Mouse (Mus musculus) embryonic facial prominence, embryonic 15.5 days (tissue): ENCODE data around the gene Nelfb. TPM values are rescaled to one million over a fixed set of nuclear protein-coding genes. Genes with fewer than 3 reads are reported as not detected.
"Not testable (repeated sequence)": the region's sequence is repeated elsewhere in the genome, so short reads cannot be mapped to it uniquely, and the experiment has no call there.

Experiments used
- ATAC-seq: fragments of 200-750 bp; cut with Nextera tagmentation; 2 replicates; pipeline ENCODE4 v1.8.0; 2017; ENCODE audit warnings: low read depth, moderate TSS enrichment; ENCODE audit not compliant: insufficient number of reproducible peaks, low FRiP score, low TSS enrichment
- H3K27ac ChIP-seq: fragments of 300-500 bp; sonication (generic); replicated peaks from 2 replicates; pipeline ENCODE4 v1.5.1; 2015; ENCODE audit warnings: mild to moderate bottlenecking, inconsistent platforms
- H3K27me3 ChIP-seq: fragments of 300-500 bp; sonication (generic); 2 replicates; pipeline ENCODE4 v1.6.1; 2015; ENCODE audit warnings: inconsistent platforms
- H3K36me3 ChIP-seq: fragments of 300-500 bp; sonication (generic); 2 replicates; pipeline ENCODE4 v1.6.1; 2015; ENCODE audit warnings: mild to moderate bottlenecking, inconsistent platforms
- H3K4me1 ChIP-seq: fragments of 300-500 bp; sonication (generic); 2 replicates; pipeline ENCODE4 v1.6.1; 2015; ENCODE audit warnings: inconsistent platforms
- H3K4me2 ChIP-seq: fragments of 300-500 bp; sonication (generic); replicated peaks from 2 replicates; pipeline ENCODE4 v1.6.1; 2015; ENCODE audit warnings: mild to moderate bottlenecking, inconsistent platforms
- H3K4me3 ChIP-seq: fragments of 300-500 bp; sonication (generic); replicated peaks from 2 replicates; pipeline ENCODE4 v1.5.1; 2015; ENCODE audit warnings: mild to moderate bottlenecking, inconsistent platforms
- H3K9ac ChIP-seq: fragments of 300-500 bp; sonication (generic); 2 replicates; pipeline ENCODE4 v1.6.1; 2015; ENCODE audit warnings: inconsistent platforms
- H3K9me3 ChIP-seq: fragments of 300-500 bp; sonication (generic); replicated peaks from 2 replicates; pipeline ENCODE4 v1.6.1; 2016; ENCODE audit warnings: inconsistent platforms
- WGBS: fragments of 180-500 bp; shearing (Covaris S2); methylation state at CpG from one replicate; pipeline ENCODE4 v1.1.7; 2015; 5-methylcytosine and 5-hydroxymethylcytosine counted together
- polyA plus RNA-seq: library from polyadenylated mRNA; unstranded; fragments of >200 nt; fragmentation: Nextera tagmentation; extraction: Ambion mirVana; gene quantifications from 2 replicates; pipeline ENCODE4 v1.2.1, GENCODE M21; 2015

Gene Nelfb
- polyA plus RNA-seq, result 114 and 115 TPM in 2 replicates

DNA sequence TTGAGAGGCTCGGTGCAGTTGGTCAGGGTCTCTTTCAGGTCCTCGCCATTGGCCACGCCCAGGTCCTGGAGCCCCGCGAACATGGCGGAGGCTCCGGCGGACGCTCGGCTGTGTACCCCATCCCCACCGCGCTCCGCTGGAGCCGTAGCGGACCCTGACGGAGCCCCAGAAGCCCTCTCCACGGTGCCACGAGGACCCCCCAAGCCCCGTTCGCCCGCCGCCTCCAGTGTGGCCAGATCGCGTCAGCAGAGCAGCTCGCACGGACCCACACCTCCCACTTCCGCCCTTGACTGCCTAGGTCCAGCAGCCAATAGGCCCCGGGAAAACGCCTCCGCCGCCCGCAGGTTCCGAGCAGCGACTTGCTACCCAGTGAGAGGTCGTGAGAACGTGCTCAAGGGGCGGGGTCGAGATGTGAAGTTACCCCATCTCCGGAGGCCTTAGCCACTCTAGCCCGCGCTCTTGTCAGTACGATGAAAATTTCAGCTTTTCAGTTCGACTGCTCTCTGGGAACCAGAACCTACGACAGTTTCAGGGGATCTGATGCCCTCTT, at the start of gene Nelfb:
TSS of gene Nelfb (minus strand) at position 369 of the 550 bp plus-strand sequence.
- H3K27ac ChIP-seq, result peak within 1 kb of the TSS; percentile 93
- H3K4me2 ChIP-seq, result peak within 1 kb of the TSS; percentile 87
- H3K9me3 ChIP-seq, result no peaks in the 10 kb centered on the region
- ATAC-seq, result peak; percentile 92
- no peaks in the 10 kb centered on the region for H3K27me3 ChIP-seq
- peaks cover 21% of the 10 kb centered on the region for H3K4me1 ChIP-seq
- under 1% methylated on average over 44 of the region's 44 CpGs for WGBS
- H3K4me3 ChIP-seq, result peak within 1 kb of the TSS; percentile 93
- peaks cover 23% of the 10 kb centered on the region for H3K36me3 ChIP-seq
- H3K9ac ChIP-seq, result peak within 1 kb of the TSS; percentile 91

DNA sequence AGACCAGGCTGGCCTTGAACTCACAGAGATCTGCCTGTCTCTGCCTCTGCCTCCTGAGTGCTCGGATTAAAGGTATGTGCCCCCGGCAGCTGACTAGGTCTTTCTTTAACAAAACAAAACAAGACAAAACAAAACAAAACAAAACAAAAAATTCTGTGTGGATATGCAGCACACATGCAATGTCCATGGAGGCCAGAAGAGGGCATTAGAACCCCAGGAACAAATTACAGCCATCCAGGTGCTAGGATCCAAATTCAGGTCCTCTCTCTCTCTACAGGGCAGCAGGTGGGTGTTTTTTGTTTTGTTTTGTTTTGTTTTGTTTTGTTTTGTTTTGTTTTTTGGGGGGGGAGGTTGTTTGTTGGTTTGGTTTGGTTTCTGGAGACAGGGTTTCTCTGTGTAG, 47.6 kb upstream of the Nelfb start:
- Histone ChIP-seq H3K27ac (no peak overlapping the region), H3K4me1 (peaks cover 32% of the 10 kb centered on the region), H3K4me2 (no peak overlapping the region), H3K9me3 (no peaks in the 10 kb centered on the region), H3K27me3 (peaks cover 8% of the 10 kb centered on the region), H3K9ac (no peak overlapping the region), H3K4me3 (no peak overlapping the region), H3K36me3 (no peaks in the 10 kb centered on the region)
- WGBS, result 52% methylated on average over 2 of the region's 2 CpGs
- no peak for ATAC-seq

DNA sequence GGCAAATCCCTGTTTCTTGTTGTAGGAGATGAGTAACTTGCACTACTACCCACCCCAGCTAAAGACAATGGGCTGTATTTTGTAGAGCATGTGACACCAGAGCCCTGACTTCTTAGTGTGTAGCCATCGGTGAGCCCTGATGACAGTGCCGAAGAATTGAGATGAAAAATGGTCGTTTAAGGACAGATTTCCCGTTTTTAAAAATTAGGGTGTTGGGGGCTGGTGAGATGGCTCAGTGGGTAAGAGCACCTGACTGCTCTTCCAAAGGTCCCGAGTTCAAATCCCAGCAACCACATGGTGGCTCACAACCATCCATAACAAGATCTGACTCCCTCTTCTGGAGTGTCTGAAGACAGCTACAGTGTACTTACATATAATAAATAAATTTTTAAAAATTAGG, 46.0 kb upstream of the Nelfb start:
- 88% methylated on average over 5 of the region's 5 CpGs for WGBS
- H3K36me3 ChIP-seq, H3K27ac ChIP-seq, H3K4me3 ChIP-seq, H3K4me2 ChIP-seq, H3K27me3 ChIP-seq, H3K9me3 ChIP-seq, H3K9ac ChIP-seq, ATAC-seq: not testable (repeated sequence)
- peaks cover 21% of the 10 kb centered on the region for H3K4me1 ChIP-seq

DNA sequence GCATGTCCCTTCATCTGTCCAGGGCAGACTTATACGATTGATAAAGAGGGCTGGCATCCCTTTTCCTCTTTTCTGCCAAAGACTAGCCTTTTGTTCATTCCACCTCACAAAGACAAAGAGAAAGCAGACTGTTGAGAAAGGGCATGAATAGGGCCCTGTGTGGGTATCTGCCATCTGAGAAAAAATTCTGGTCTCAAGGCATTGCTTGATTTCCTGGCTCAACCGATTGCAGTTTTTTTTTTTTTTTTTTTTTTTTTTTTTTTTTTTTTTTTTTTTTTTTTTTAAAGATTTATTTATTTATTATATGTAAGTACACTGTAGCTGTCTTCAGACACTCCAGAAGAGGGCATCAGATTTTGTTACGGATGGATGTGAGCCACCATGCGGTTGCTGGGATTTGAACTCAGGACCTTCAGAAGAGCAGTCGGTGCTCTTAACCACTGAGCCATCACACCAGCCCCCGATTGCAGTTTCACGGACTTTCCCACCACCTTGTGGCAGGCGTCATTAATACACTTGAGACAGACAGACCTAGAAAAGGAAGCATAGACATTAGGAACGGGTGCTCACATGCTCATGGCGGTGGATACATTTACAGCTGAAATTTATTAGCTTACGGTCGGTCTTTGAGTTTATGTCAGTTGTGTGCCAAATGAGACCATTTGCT, 45.3 kb upstream of the Nelfb start:
- H3K9me3 ChIP-seq, H3K9ac ChIP-seq, H3K27me3 ChIP-seq, ATAC-seq, H3K27ac ChIP-seq: not testable (repeated sequence)
- Histone ChIP-seq H3K36me3 (peaks cover 11% of the 10 kb centered on the region), H3K4me2 (peak overlapping the region; percentile 92), H3K4me1 (peaks cover 17% of the 10 kb centered on the region), H3K4me3 (peak overlapping the region; percentile 99)
- WGBS, result 54% methylated on average over 12 of the region's 12 CpGs

DNA sequence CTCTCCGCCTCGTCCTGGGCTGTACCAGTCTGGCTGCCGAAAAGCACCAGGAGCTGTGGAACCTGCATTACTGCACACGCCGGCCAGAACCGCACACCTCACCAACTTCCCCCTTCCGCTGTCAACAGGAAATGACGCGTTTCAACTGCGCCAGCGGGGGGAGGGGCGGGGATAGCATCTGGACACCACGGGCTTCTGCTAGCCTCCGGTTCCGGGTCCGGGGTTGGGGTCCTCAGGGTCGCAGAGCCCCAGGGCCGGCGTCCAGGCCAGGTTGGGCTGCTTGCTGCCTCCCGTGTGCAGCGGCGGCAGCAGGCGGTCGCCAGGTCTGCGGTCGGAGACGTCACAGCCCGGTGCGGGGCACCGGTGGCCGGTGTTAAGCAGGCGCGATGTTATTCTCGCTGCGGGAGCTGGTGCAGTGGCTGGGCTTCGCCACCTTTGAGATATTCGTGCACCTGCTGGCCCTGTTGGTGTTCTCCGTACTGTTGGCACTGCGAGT, 44.0 kb upstream of the Nelfb start, which contains the start of gene Tmem203:
TSS of gene Tmem203 (plus strand) at position 156 of the 496 bp plus-strand sequence.
- peak; percentile 84 for ATAC-seq
- Histone ChIP-seq H3K27me3 (no peaks in the 10 kb centered on the region), H3K4me3 (peak within 1 kb of the TSS; percentile 99), H3K27ac (peak within 1 kb of the TSS; percentile 70), H3K9ac (peak within 1 kb of the TSS; percentile 89), H3K4me2 (peak within 1 kb of the TSS; percentile 92), H3K36me3 (peaks cover 23% of the 10 kb centered on the region), H3K9me3 (no peaks in the 10 kb centered on the region), H3K4me1 (peaks cover 17% of the 10 kb centered on the region)
- under 1% methylated on average over 39 of the region's 39 CpGs for WGBS

DNA sequence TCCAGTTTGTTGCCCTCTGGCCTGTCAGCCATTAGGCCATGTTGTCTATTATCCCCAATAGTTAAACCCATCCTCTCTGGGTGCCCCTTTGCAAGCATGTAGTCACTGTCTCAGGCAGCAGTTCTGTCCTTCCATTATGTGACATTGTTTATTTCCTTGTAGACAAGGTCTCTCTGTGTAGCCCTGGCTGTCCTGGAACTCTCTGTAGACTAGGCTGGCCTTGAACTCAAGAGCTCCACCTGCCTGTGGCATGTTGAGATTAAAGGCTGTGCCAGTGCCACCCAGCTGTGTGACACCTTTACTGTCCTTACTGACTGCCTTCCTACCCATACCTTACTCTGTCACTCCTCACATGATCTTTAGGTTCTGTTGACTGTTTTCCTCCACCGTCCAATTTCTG, 41.0 kb upstream of the Nelfb start:
- no peak overlapping the region for H3K4me3 ChIP-seq
- H3K9ac ChIP-seq, result no peak overlapping the region
- H3K4me1 ChIP-seq, result peaks cover 17% of the 10 kb centered on the region
- H3K4me2 ChIP-seq, result no peak overlapping the region
- no peak overlapping the region for H3K27ac ChIP-seq
- no peaks in the 10 kb centered on the region for H3K9me3 ChIP-seq
- H3K27me3 ChIP-seq, result no peaks in the 10 kb centered on the region
- no peak for ATAC-seq
- H3K36me3 ChIP-seq, result peaks cover 52% of the 10 kb centered on the region
- WGBS, result 75% methylated on average over 1 of the region's 1 CpGs

DNA sequence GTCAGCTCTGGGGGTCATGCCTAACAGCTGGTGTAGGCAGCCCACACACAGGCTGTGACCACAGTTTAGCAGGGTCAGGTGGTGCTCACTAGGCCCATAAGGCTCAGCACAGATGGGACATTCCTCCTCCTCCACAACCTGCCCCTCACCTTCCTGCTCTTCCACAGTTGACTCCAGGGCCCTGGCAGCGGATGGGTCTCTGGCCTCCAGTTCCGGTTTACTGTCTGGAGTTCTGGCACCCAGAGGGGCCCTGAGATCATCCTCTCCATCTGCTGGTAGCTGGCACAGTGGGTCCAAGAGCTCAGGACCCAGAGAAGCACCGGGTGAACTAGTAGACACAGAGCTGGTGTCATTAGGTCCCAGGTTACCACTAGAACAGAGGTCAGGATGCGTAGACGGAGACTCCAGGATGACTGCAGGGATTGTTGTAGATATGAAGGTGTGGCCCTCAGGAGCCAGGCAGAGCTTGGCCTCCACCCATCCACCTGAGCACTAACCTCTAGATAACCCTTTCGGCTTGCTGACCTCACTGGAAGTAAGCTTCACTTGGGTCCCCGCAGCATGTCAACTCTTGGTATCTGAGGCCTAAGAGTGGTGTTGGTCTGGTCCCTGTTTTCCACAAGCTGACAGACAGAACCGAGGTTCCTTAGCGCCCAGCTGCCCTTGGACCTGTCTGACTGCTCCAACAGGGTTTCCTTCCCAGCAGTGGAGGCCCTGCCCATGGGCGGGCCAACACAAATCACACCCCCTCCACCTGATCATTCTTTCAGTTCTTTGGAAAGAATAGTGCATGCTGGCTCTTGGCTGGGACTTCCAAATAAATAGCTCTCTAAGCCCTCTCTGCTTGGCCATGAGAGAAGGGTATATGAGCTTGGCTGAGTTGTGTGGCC, 35.1 kb upstream of the Nelfb start, which contains the start of gene AL732309.1:
TSS of gene AL732309.1 (minus strand) at position 681 of the 890 bp plus-strand sequence.
- H3K27me3 ChIP-seq, result peaks cover 21% of the 10 kb centered on the region
- WGBS, result 82% methylated on average over 10 of the region's 10 CpGs
- H3K9ac ChIP-seq, result no peak within 1 kb of the TSS
- H3K4me1 ChIP-seq, result peaks cover 16% of the 10 kb centered on the region
- H3K4me3 ChIP-seq, result no peak within 1 kb of the TSS
- H3K27ac ChIP-seq, result peak within 1 kb of the TSS; percentile 65; the same call in 1 of the 2 replicates
- no peaks in the 10 kb centered on the region for H3K9me3 ChIP-seq
- no peak for ATAC-seq
- peaks cover 51% of the 10 kb centered on the region for H3K36me3 ChIP-seq
- H3K4me2 ChIP-seq, result no peak within 1 kb of the TSS

DNA sequence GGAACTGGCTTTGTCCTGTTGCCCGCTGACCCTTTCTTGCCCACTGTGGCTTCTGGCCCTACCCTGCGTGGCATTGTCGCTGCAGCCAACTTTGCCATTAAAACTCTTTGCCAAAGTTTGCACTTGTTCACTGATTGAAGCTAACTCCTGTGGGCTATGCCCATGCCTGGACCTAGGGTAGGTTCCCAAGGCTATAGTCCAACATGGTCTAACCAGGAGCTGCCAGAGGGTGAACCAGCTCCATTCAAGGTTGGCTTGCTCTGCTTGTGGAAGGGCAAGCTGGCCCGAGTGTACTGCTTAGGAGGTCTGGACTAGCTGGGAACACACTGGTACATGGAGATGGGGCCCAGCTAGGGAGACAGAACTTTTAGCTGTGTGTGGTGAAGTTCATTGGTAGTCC, 32.9 kb upstream of the Nelfb start:
- Histone ChIP-seq H3K27me3 (peaks cover 24% of the 10 kb centered on the region), H3K4me1 (peaks cover 29% of the 10 kb centered on the region), H3K27ac (no peak overlapping the region), H3K4me2 (no peak overlapping the region), H3K9ac (no peak overlapping the region), H3K9me3 (no peaks in the 10 kb centered on the region), H3K4me3 (no peak overlapping the region), H3K36me3 (peaks cover 28% of the 10 kb centered on the region)
- no peak for ATAC-seq
- WGBS, result 84% methylated on average over 4 of the region's 4 CpGs

DNA sequence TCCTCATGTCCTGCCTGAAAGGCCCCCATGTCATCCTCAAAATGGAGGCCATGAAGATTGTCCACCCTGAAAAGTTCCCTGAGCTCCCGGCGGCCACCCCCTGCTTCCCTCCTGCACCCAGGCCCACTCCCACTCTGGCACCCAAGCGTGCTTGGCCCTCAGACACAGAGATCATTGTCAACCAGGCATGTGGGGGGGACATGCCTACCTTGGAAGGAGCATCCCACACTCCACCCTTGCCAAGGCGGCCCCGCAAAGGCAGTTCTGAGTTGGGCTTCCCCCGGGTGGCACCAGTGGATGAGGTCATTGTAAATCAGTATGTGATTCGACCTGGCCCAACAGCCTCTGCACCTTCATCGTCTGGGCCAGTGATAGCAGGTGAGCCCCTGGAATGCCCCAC, 32.1 kb upstream of the Nelfb start:
- Histone ChIP-seq H3K9ac (no peak overlapping the region), H3K4me1 (peaks cover 29% of the 10 kb centered on the region), H3K4me2 (no peak overlapping the region), H3K27ac (no peak overlapping the region), H3K27me3 (peaks cover 24% of the 10 kb centered on the region), H3K36me3 (peaks cover 22% of the 10 kb centered on the region), H3K9me3 (no peaks in the 10 kb centered on the region), H3K4me3 (peak overlapping the region; percentile 56; the same call in 1 of the 2 replicates)
- WGBS, result 71% methylated on average over 8 of the region's 8 CpGs
- no peak for ATAC-seq

DNA sequence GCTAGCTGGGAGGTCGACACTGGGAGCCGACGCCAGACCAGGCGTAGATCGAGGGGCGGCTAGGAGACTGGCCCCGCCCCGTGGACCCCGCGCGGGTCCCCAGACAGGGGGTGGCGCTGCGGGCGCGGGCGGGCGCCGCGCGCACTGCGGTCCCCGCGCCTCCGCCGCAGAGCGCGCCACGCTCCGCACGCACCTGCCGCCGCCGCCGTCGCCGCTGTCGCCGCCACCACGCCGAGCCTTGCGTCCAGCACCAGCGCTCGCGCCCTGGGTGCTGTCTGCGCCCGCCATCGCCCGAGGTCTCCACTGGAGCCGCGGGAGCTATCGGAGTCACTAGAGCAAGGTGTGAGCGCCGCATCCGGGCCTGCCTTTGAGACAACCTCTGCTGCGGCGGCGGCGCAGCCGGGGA, 30.8 kb upstream of the Nelfb start, which contains the start of the genes Rnf208 and Cysrt1:
TSS of gene Rnf208 (plus strand) at position 155 of the 406 bp plus-strand sequence.
TSS of gene Cysrt1 (minus strand) at position 352 of the 406 bp plus-strand sequence.
- Histone ChIP-seq H3K4me3 (peak within 1 kb of the TSS; percentile 56), H3K4me2 (peak within 1 kb of the TSS; percentile 94), H3K36me3 (peaks cover 11% of the 10 kb centered on the region; the same call in 1 of the 2 replicates), H3K4me1 (peaks cover 29% of the 10 kb centered on the region), H3K27me3 (peaks cover 24% of the 10 kb centered on the region), H3K9ac (peak within 1 kb of the TSS; percentile 26), H3K9me3 (no peaks in the 10 kb centered on the region), H3K27ac (peak within 1 kb of the TSS; percentile 81)
- ATAC-seq, result no peak
- WGBS, result under 1% methylated on average over 52 of the region's 59 CpGs

DNA sequence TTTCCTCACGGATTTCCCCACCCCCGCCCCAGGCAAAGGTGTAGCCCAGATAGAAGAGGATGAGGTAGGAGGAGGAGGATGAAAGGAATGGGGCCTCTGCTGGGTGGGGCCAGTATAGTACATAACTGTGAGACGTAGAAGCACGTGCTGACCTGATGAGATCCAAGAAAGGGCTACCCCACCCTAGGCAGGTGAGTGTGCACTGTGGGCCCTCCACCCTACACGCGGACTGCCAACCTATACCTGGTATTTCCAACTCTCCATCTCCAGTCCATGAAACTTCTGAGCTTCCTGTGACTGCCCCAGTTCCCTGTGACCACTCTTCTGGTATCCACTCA, 30.1 kb upstream of the Nelfb start:
- Histone ChIP-seq H3K4me3 (peak overlapping the region; percentile 56), H3K27ac (peak overlapping the region; percentile 81), H3K4me2 (peak overlapping the region; percentile 94), H3K9me3 (no peaks in the 10 kb centered on the region), H3K9ac (no peak overlapping the region), H3K27me3 (peaks cover 24% of the 10 kb centered on the region), H3K4me1 (peaks cover 29% of the 10 kb centered on the region), H3K36me3 (peaks cover 11% of the 10 kb centered on the region; the same call in 1 of the 2 replicates)
- 7% methylated on average over 6 of the region's 6 CpGs for WGBS
- ATAC-seq, result peak; percentile 41
